Mouse (Mus musculus) thymus, adult 2 months (tissue): ENCODE measurements around the gene Gm20388. TPM values are rescaled to one million over a fixed set of nuclear protein-coding genes. Genes with fewer than 3 reads are reported as not detected.

Experiments
- DNase-seq: peaks from one replicate; pipeline ENCODE4 v3.0.0; 2021
- H3K27ac ChIP-seq: fragments of 200-500 bp; 2 replicates; pipeline ENCODE4 v1.5.1; 2012; ENCODE audit warnings: low read length, control low read depth; ENCODE audit not compliant: control insufficient read depth, insufficient read depth
- H3K27me3 ChIP-seq: fragments of 200-500 bp; 2 replicates; pipeline ENCODE4 v1.6.1; 2012; ENCODE audit warnings: mild to moderate bottlenecking, low read length, moderate library complexity, mixed read lengths; ENCODE audit not compliant: control insufficient read depth, insufficient read depth
- H3K36me3 ChIP-seq: fragments of 200-500 bp; 2 replicates; pipeline ENCODE4 v1.6.1; 2012; ENCODE audit warnings: mild to moderate bottlenecking, low read length, moderate library complexity; ENCODE audit not compliant: control insufficient read depth, insufficient read depth
- H3K4me1 ChIP-seq: fragments of 200-500 bp; replicated peaks from 2 replicates; pipeline ENCODE4 v1.6.1; 2012; ENCODE audit warnings: low read length; ENCODE audit not compliant: control insufficient read depth, insufficient read depth
- H3K4me3 ChIP-seq: fragments of 200-500 bp; 2 replicates; pipeline ENCODE4 v1.5.1; 2012; ENCODE audit warnings: mild to moderate bottlenecking, low read length, control low read depth, moderate library complexity; ENCODE audit not compliant: control insufficient read depth, insufficient read depth
- CTCF ChIP-seq: fragments of 200-500 bp; IDR thresholded peaks from 2 replicates; pipeline ENCODE4 v1.5.1; 2012; ENCODE audit warnings: mild to moderate bottlenecking, control low read depth, low read length, moderate library complexity, borderline replicate concordance; ENCODE audit not compliant: control insufficient read depth, poor library complexity, insufficient read depth; ENCODE audit errors: extremely low read depth
- POLR2A ChIP-seq: fragments of 200-500 bp; IDR thresholded peaks from 2 replicates; pipeline ENCODE4 v1.6.1; 2012; ENCODE audit warnings: mild to moderate bottlenecking, low read length, control low read depth, moderate library complexity; ENCODE audit not compliant: control insufficient read depth, poor library complexity, insufficient read depth; ENCODE audit errors: extremely low read depth
- WGBS: fragments of 180-500 bp; shearing (Covaris S2); methylation state at CpG from one replicate; pipeline ENCODE4 v1.1.7; 2018; 5-methylcytosine and 5-hydroxymethylcytosine counted together
- polyA plus RNA-seq: library from polyadenylated mRNA; depleted of rRNA; stranded (reverse); fragments of >200 nt; gene quantifications from 2 replicates; pipeline ENCODE4 v1.2.3, GENCODE M21; 2012

Gene Gm20388
- polyA plus RNA-seq, 1 experiment, result 103 TPM

- Histone ChIP-seq H3K4me3 (peak overlapping the region; percentile 26), H3K36me3 (no peaks in the 10 kb centered on the region), H3K4me1 (peaks cover 18% of the 10 kb centered on the region), H3K27ac (no peak overlapping the region), H3K27me3 (no peaks in the 10 kb centered on the region)
- TF ChIP-seq CTCF, result no peak
- TF ChIP-seq POLR2A, result no peak
- no peak for DNase-seq
- WGBS, result 19% methylated on average over 21 of the region's 21 CpGs
These were observed 3422.5 kb downstream of the Gm20388 start for GRCm38 (mm10) chr8:123333091-123333587.

GRCm38 (mm10) chr8:123333864-123334263, 3423.2 kb downstream of the Gm20388 start:
- no peak for DNase-seq
- no peaks in the 10 kb centered on the region for H3K36me3 ChIP-seq
- WGBS, result 34% methylated on average over 7 of the region's 7 CpGs
- H3K27me3 ChIP-seq, result no peaks in the 10 kb centered on the region
- no peak overlapping the region for H3K4me3 ChIP-seq
- TF ChIP-seq POLR2A (no peak), CTCF (no peak)
- peaks cover 18% of the 10 kb centered on the region for H3K4me1 ChIP-seq
- H3K27ac ChIP-seq, result no peak overlapping the region

GRCm38 (mm10) chr8:123334467-123334866, 3423.8 kb downstream of the Gm20388 start:
- Histone ChIP-seq H3K4me1 (peaks cover 18% of the 10 kb centered on the region), H3K27ac (no peak overlapping the region), H3K36me3 (no peaks in the 10 kb centered on the region), H3K4me3 (no peak overlapping the region), H3K27me3 (no peaks in the 10 kb centered on the region)
- DNase-seq, result no peak
- 54% methylated on average over 1 of the region's 1 CpGs for WGBS
- TF ChIP-seq CTCF, result no peak
- TF ChIP-seq POLR2A, result no peak

- DNase-seq, result no peak
- TF ChIP-seq POLR2A (no peak), CTCF (no peak)
- Histone ChIP-seq H3K27ac (no peak overlapping the region), H3K4me3 (no peak overlapping the region), H3K4me1 (peaks cover 13% of the 10 kb centered on the region), H3K36me3 (no peaks in the 10 kb centered on the region), H3K27me3 (no peaks in the 10 kb centered on the region)
- WGBS, result 88% methylated on average over 3 of the region's 3 CpGs
These were observed 3426.8 kb downstream of the Gm20388 start for GRCm38 (mm10) chr8:123337475-123337874.

- Histone ChIP-seq H3K4me3 (no peak overlapping the region), H3K27me3 (no peaks in the 10 kb centered on the region), H3K4me1 (peaks cover 11% of the 10 kb centered on the region), H3K36me3 (no peaks in the 10 kb centered on the region), H3K27ac (no peak overlapping the region)
- DNase-seq, result no peak
- no peak for TF ChIP-seq POLR2A
- no peak for TF ChIP-seq CTCF
- WGBS, result 93% methylated on average over 4 of the region's 4 CpGs
These were observed 3429.4 kb downstream of the Gm20388 start for GRCm38 (mm10) chr8:123340071-123340470.

- Histone ChIP-seq H3K36me3 (no peaks in the 10 kb centered on the region), H3K4me3 (no peak overlapping the region), H3K27ac (no peak overlapping the region), H3K4me1 (peaks cover 11% of the 10 kb centered on the region), H3K27me3 (no peaks in the 10 kb centered on the region)
- TF ChIP-seq CTCF (no peak), POLR2A (no peak)
- no peak for DNase-seq
- WGBS, result 65% methylated on average over 27 of the region's 27 CpGs
These were observed 3430.7 kb downstream of the Gm20388 start for GRCm38 (mm10) chr8:123341040-123342015.
